Mouse (Mus musculus) kidney, embryonic 14.5 days (tissue): ENCODE data around the gene Ripor3. TPM values are rescaled to one million over a fixed set of nuclear protein-coding genes. Genes with fewer than 3 reads are reported as not detected.
A peak's percentile ranks its signal among the peaks of the same experiment; 100 is the strongest.

ENCODE experiments used
- ATAC-seq: fragments of 200-750 bp; cut with Nextera tagmentation; 2 replicates; pipeline ENCODE4 v1.8.0; 2017; ENCODE audit warnings: moderate number of reproducible peaks, mild to moderate bottlenecking, moderate TSS enrichment, moderate library complexity; ENCODE audit not compliant: low FRiP score, low TSS enrichment
- H3K27ac ChIP-seq: fragments of 300-500 bp; sonication (generic); 2 replicates; pipeline ENCODE4 v1.5.1; 2014; ENCODE audit warnings: low read depth, mild to moderate bottlenecking, low read length, moderate library complexity, mixed read lengths
- H3K27me3 ChIP-seq: fragments of 300-500 bp; sonication (generic); 2 replicates; pipeline ENCODE4 v1.6.1; 2014; ENCODE audit warnings: mild to moderate bottlenecking, low read length; ENCODE audit not compliant: control insufficient read depth, insufficient read depth
- H3K36me3 ChIP-seq: fragments of 300-500 bp; sonication (generic); 2 replicates; pipeline ENCODE4 v1.6.1; 2014; ENCODE audit warnings: low read length, mixed read lengths; ENCODE audit not compliant: control insufficient read depth, insufficient read depth
- H3K4me1 ChIP-seq: fragments of 300-500 bp; sonication (generic); 2 replicates; pipeline ENCODE4 v1.6.1; 2014; ENCODE audit warnings: low read length, mixed read lengths; ENCODE audit not compliant: control insufficient read depth, insufficient read depth
- H3K4me2 ChIP-seq: fragments of 300-500 bp; sonication (generic); replicated peaks from 2 replicates; pipeline ENCODE4 v1.6.1; 2014; ENCODE audit warnings: low read depth, mild to moderate bottlenecking, low read length
- H3K4me3 ChIP-seq: fragments of 300-500 bp; sonication (generic); 2 replicates; pipeline ENCODE4 v1.5.1; 2014; ENCODE audit warnings: mild to moderate bottlenecking, low read length
- H3K9ac ChIP-seq: fragments of 300-500 bp; sonication (generic); 2 replicates; pipeline ENCODE4 v1.6.1; 2014; ENCODE audit warnings: low read depth, mild to moderate bottlenecking, low read length, moderate library complexity
- H3K9me3 ChIP-seq: fragments of 300-500 bp; sonication (generic); 2 replicates; pipeline ENCODE4 v1.6.1; 2016; ENCODE audit warnings: low read length; ENCODE audit not compliant: control insufficient read depth
- WGBS: fragments of 180-500 bp; shearing (Covaris S2); extraction: QIAGEN DNeasy Blood & Tissue Kit; methylation state at CpG from one replicate; pipeline ENCODE4 v1.1.7; 2014; 5-methylcytosine and 5-hydroxymethylcytosine counted together
- polyA plus RNA-seq: library from polyadenylated mRNA; unstranded; fragments of >200 nt; fragmentation: Nextera tagmentation; extraction: Ambion mirVana; gene quantifications from 2 replicates; pipeline ENCODE4 v1.2.1, GENCODE M21; 2014

Ripor3 gene
- polyA plus RNA-seq, 1 experiment from 2014 or later, result 0.53 TPM

- Histone ChIP-seq H3K4me1 (0 out of 2 replicates have a peak, but pooled peaks cover 4% of the 10 kb centered on the region), H3K4me2 (no peak overlapping the region), H3K9ac (no peak overlapping the region), H3K27me3 (no peaks in the 10 kb centered on the region), H3K4me3 (no peak overlapping the region), H3K36me3 (no peaks in the 10 kb centered on the region), H3K27ac (no peak overlapping the region), H3K9me3 (peaks cover 7% of the 10 kb centered on the region)
- ATAC-seq, result no peak
- 70% methylated on average over 3 of the region's 3 CpGs for WGBS
Measured at GRCm38 (mm10) chr2:168023763-168024402, 13.5 kb upstream of the Ripor3 start.

- 84% methylated on average over 9 of the region's 9 CpGs for WGBS
- Histone ChIP-seq H3K27ac (peak overlapping the region; percentile 0; the same call in 1 of the 2 replicates), H3K4me3 (no peak overlapping the region), H3K9ac (no peak overlapping the region), H3K4me2 (no peak overlapping the region), H3K9me3 (no peaks in the 10 kb centered on the region), H3K4me1 (0 out of 2 replicates have a peak, but pooled peaks cover 4% of the 10 kb centered on the region), H3K27me3 (no peaks in the 10 kb centered on the region), H3K36me3 (no peaks in the 10 kb centered on the region)
- no peak for ATAC-seq
Measured at GRCm38 (mm10) chr2:168019201-168019715, 8.8 kb upstream of the Ripor3 start.

DNA sequence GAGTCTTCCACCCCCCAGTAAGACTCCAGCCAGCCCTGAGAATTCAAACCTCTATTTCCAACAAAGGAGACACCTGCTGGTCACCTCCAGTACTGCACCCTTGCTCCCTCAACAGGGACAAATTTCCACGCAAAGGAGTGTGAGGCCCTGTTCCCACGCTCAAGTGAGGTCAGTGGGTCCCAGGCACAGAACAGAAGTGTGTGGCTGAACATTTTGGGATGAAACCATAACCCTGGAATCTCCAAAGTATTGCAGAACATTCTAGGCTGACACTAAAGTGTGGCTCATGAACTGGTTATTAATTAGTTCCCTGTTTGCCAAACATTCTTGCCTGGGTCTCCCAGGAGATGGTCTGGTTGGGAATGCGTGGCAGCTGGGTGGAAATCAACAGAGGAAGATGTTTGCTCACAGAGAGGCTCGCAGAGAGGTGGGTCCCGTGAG, 6.6 kb upstream of the Ripor3 start:
- H3K4me1 ChIP-seq, result 0 out of 2 replicates have a peak, but pooled peaks cover 4% of the 10 kb centered on the region
- no peak overlapping the region for H3K27ac ChIP-seq
- no peak for ATAC-seq
- no peak overlapping the region for H3K9ac ChIP-seq
- H3K27me3 ChIP-seq, result no peaks in the 10 kb centered on the region
- H3K4me3 ChIP-seq, result no peak overlapping the region
- WGBS, result 41% methylated on average over 5 of the region's 5 CpGs
- no peak overlapping the region for H3K4me2 ChIP-seq
- no peaks in the 10 kb centered on the region for H3K36me3 ChIP-seq
- H3K9me3 ChIP-seq, result no peaks in the 10 kb centered on the region

DNA sequence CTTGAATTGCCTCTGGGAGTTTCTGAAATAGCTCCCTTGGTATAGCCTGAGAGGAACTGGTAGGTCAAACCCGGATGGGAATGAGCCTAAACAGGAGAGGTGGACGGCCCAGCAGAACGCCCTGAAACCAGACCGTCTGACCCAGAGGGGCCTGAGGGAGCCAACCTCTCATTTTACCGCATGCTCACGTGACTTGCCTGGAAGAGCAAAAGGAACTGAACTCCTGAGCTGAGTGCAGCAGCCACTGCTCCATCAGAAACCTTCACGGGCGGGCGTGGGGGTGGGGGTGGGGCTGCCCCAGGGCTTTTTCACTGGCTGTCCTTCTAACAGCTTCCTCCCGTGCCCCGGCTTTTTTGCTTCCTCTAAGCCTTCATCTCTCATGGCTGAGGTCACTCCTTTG, 475 bp upstream of the Ripor3 start:
- H3K9ac ChIP-seq, result no peak overlapping the region
- H3K27me3 ChIP-seq, result no peaks in the 10 kb centered on the region
- no peak overlapping the region for H3K27ac ChIP-seq
- H3K36me3 ChIP-seq, result no peaks in the 10 kb centered on the region
- H3K4me3 ChIP-seq, result no peak overlapping the region
- H3K4me2 ChIP-seq, result no peak overlapping the region
- peaks cover 12% of the 10 kb centered on the region; the same call in 1 of the 2 replicates for H3K4me1 ChIP-seq
- no peaks in the 10 kb centered on the region for H3K9me3 ChIP-seq
- no peak for ATAC-seq
- WGBS, result 8% methylated on average over 11 of the region's 11 CpGs

- H3K36me3 ChIP-seq, result no peaks in the 10 kb centered on the region
- no peaks in the 10 kb centered on the region for H3K27me3 ChIP-seq
- no peak overlapping the region for H3K27ac ChIP-seq
- H3K4me1 ChIP-seq, result peaks cover 22% of the 10 kb centered on the region; the same call in 1 of the 2 replicates
- ATAC-seq, result no peak
- no peak overlapping the region for H3K4me2 ChIP-seq
- no peak overlapping the region for H3K9ac ChIP-seq
- WGBS, result 73% methylated on average over 3 of the region's 3 CpGs
- H3K4me3 ChIP-seq, result no peak overlapping the region
- H3K9me3 ChIP-seq, result no peaks in the 10 kb centered on the region
Measured at GRCm38 (mm10) chr2:168008132-168008531, 2.3 kb downstream of the Ripor3 start.

DNA sequence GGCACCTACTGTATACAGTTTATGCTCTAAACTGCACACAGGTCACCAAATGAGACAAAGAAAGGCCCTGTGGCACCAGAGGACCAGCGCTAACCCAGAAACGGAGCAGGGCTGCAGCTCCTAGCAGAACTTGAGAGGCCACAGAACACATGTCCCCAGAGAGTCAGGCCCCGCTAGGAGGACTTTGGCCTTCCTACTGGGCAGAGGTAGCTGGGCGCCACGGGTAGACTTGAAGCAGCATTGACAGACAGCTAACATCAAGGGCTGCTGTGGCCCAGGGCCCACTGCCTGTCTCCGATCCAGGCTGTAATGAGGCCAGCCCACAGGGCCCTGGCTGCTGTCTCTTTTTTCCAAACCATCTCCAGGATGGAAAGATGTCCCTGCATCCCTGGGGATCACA, 3.9 kb downstream of the Ripor3 start:
- H3K27me3 ChIP-seq, result no peaks in the 10 kb centered on the region
- H3K4me2 ChIP-seq, result no peak overlapping the region
- 86% methylated on average over 6 of the region's 6 CpGs for WGBS
- peaks cover 22% of the 10 kb centered on the region; the same call in 1 of the 2 replicates for H3K4me1 ChIP-seq
- H3K9me3 ChIP-seq, result no peaks in the 10 kb centered on the region
- no peak overlapping the region for H3K9ac ChIP-seq
- no peaks in the 10 kb centered on the region for H3K36me3 ChIP-seq
- 0 out of 2 replicates have a peak overlapping the region, but pooled peaks have one; percentile 17 for H3K27ac ChIP-seq
- ATAC-seq, result no peak
- no peak overlapping the region for H3K4me3 ChIP-seq

- WGBS, result 41% methylated on average over 3 of the region's 3 CpGs
- H3K4me2 ChIP-seq, result no peak overlapping the region
- no peak overlapping the region for H3K4me3 ChIP-seq
- ATAC-seq, result 0 out of 2 replicates have a peak, but pooled peaks have one; percentile 29
- no peaks in the 10 kb centered on the region for H3K27me3 ChIP-seq
- H3K36me3 ChIP-seq, result no peaks in the 10 kb centered on the region
- no peak overlapping the region for H3K27ac ChIP-seq
- H3K9ac ChIP-seq, result no peak overlapping the region
- H3K4me1 ChIP-seq, result peaks cover 18% of the 10 kb centered on the region; the same call in 1 of the 2 replicates
- no peaks in the 10 kb centered on the region; the same call in 1 of the 2 replicates for H3K9me3 ChIP-seq
Measured at GRCm38 (mm10) chr2:168005616-168006015, 4.8 kb downstream of the Ripor3 start.

GRCm38 (mm10) chr2:168005005-168005404, 5.4 kb downstream of the Ripor3 start:
- ATAC-seq, result no peak
- WGBS, result 86% methylated on average over 3 of the region's 3 CpGs
- Histone ChIP-seq H3K9me3 (no peaks in the 10 kb centered on the region; the same call in 1 of the 2 replicates), H3K9ac (no peak overlapping the region), H3K4me1 (peaks cover 13% of the 10 kb centered on the region; the same call in 1 of the 2 replicates), H3K27ac (no peak overlapping the region), H3K36me3 (no peaks in the 10 kb centered on the region), H3K4me3 (no peak overlapping the region), H3K4me2 (no peak overlapping the region), H3K27me3 (no peaks in the 10 kb centered on the region)

GRCm38 (mm10) chr2:168004369-168004768, 6.0 kb downstream of the Ripor3 start:
- Histone ChIP-seq H3K27ac (no peak overlapping the region), H3K4me3 (no peak overlapping the region), H3K9ac (no peak overlapping the region), H3K36me3 (no peaks in the 10 kb centered on the region), H3K4me2 (no peak overlapping the region), H3K27me3 (no peaks in the 10 kb centered on the region), H3K9me3 (no peaks in the 10 kb centered on the region; the same call in 1 of the 2 replicates), H3K4me1 (peaks cover 13% of the 10 kb centered on the region; the same call in 1 of the 2 replicates)
- 64% methylated on average over 2 of the region's 2 CpGs for WGBS
- no peak for ATAC-seq
